Mouse (Mus musculus): ENCODE results near the gene Foxn3. TPM values are rescaled to one million over a fixed set of nuclear protein-coding genes. Genes with fewer than 3 reads are reported as not detected.
A peak's percentile ranks its signal among the peaks of the same experiment; 100 is the strongest.

Foxn3 gene
- total RNA-seq, 4 experiments from 2014 or later: 57.4 to 62.5 (median 60.3) TPM

- no peak for DNase-seq (ENCODE audit: low spot score in 2 of 2)
Observed at GRCm38 (mm10) chr12:99526571-99527140, 36.7 kb downstream of the Foxn3 start.

GRCm38 (mm10) chr12:99522882-99523281 lies 40.5 kb downstream of the Foxn3 start:
- DNase-seq (ENCODE audit: low spot score in 2 of 2): no peak

- DNase-seq (ENCODE audit: low spot score in 2 of 2): no peak
Observed at GRCm38 (mm10) chr12:99519862-99520261, 43.5 kb downstream of the Foxn3 start.

GRCm38 (mm10) chr12:99519191-99519614 lies 44.2 kb downstream of the Foxn3 start:
- no peak for DNase-seq (ENCODE audit: low spot score in 2 of 2)

GRCm38 (mm10) chr12:99518640-99519039 lies 44.7 kb downstream of the Foxn3 start:
- no peak for DNase-seq (ENCODE audit: low spot score in 2 of 2)

- DNase-seq (ENCODE audit: low spot score in 2 of 2): no peak
Observed at GRCm38 (mm10) chr12:99518126-99518525, 45.3 kb downstream of the Foxn3 start.

- no peak for DNase-seq (ENCODE audit: low spot score in 2 of 2)
Observed at GRCm38 (mm10) chr12:99517296-99517695, 46.1 kb downstream of the Foxn3 start.

- DNase-seq (ENCODE audit: low spot score in 2 of 2): no peak
Observed at GRCm38 (mm10) chr12:99515481-99515880, 47.9 kb downstream of the Foxn3 start.

- DNase-seq (ENCODE audit: low spot score in 2 of 2): no peak
Observed at GRCm38 (mm10) chr12:99511644-99512043, 51.7 kb downstream of the Foxn3 start.

GRCm38 (mm10) chr12:99510759-99511158 lies 52.6 kb downstream of the Foxn3 start:
- DNase-seq (ENCODE audit: low spot score in 2 of 2): no peak

GRCm38 (mm10) chr12:99502225-99502624 lies 61.2 kb downstream of the Foxn3 start:
- no peak for DNase-seq (ENCODE audit: low spot score in 2 of 2)

- DNase-seq (ENCODE audit: low spot score in 2 of 2): peak in 1 of 2 experiments; percentile 34
Observed at GRCm38 (mm10) chr12:99498978-99499694, 64.2 kb downstream of the Foxn3 start.

GRCm38 (mm10) chr12:99498189-99498977 lies 65.0 kb downstream of the Foxn3 start:
- no peak for DNase-seq (ENCODE audit: low spot score in 2 of 2)

GRCm38 (mm10) chr12:99496945-99497344 lies 66.4 kb downstream of the Foxn3 start:
- no peak for DNase-seq (ENCODE audit: low spot score in 2 of 2)

GRCm38 (mm10) chr12:99490216-99490615 lies 73.2 kb downstream of the Foxn3 start:
- DNase-seq (ENCODE audit: low spot score in 2 of 2): no peak

GRCm38 (mm10) chr12:99489001-99489592 lies 74.3 kb downstream of the Foxn3 start:
- no peak for DNase-seq (ENCODE audit: low spot score in 2 of 2)

GRCm38 (mm10) chr12:99480372-99480771 lies 83.0 kb downstream of the Foxn3 start:
- DNase-seq (ENCODE audit: low spot score in 2 of 2): no peak

GRCm38 (mm10) chr12:99474176-99474575 lies 89.2 kb downstream of the Foxn3 start:
- DNase-seq (ENCODE audit: low spot score in 2 of 2): no peak

GRCm38 (mm10) chr12:99473406-99474133 lies 89.8 kb downstream of the Foxn3 start:
- DNase-seq (ENCODE audit: low spot score in 2 of 2): no peak

- peak in 1 of 2 experiments; percentile 18 for DNase-seq (ENCODE audit: low spot score in 2 of 2)
Observed at GRCm38 (mm10) chr12:99471431-99471830, 92.0 kb downstream of the Foxn3 start.

GRCm38 (mm10) chr12:99467884-99468311 lies 95.5 kb downstream of the Foxn3 start:
- peak in 1 of 2 experiments; percentile 30 for DNase-seq (ENCODE audit: low spot score in 2 of 2)
